Mouse (Mus musculus): Measurements from ENCODE around the gene Klhl26.

The Klhl26 gene

GRCm38 (mm10) chr8:70447639-70448420 lies 28.9 kb downstream of the Klhl26 start:
- peak in 1 of 2 experiments; percentile 61 for DNase-seq (ENCODE audit: low spot score in 2 of 2)

DNA sequence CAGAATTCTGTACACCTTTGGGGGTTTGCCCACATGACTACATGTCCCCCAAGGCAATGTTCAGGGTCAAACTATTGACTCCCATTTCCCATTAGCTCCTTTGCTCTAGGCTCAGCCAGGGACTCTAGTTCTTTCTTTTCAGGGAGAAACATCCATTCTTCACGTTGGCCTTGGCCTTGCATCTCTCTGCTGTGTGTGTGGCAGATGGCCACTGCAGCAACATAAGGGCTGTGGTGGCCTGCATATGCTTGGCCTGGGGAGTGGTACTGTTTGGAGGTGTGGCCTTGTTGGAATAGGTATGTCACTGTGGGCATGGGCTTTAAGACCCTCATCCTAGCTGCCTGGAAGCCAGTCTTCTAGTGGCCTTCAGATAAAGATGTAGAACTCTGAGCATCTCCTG lies 30.8 kb downstream of the Klhl26 start:
- no peak for DNase-seq (ENCODE audit: low spot score in 2 of 2)

- no peak for DNase-seq (ENCODE audit: low spot score in 2 of 2)
Measured at GRCm38 (mm10) chr8:70443326-70443725, 33.4 kb downstream of the Klhl26 start.

- no peak for DNase-seq (ENCODE audit: low spot score in 2 of 2)
Measured at GRCm38 (mm10) chr8:70441565-70441964, 35.2 kb downstream of the Klhl26 start.

GRCm38 (mm10) chr8:70440246-70440645 lies 36.5 kb downstream of the Klhl26 start:
- no peak for DNase-seq (ENCODE audit: low spot score in 2 of 2)

DNA sequence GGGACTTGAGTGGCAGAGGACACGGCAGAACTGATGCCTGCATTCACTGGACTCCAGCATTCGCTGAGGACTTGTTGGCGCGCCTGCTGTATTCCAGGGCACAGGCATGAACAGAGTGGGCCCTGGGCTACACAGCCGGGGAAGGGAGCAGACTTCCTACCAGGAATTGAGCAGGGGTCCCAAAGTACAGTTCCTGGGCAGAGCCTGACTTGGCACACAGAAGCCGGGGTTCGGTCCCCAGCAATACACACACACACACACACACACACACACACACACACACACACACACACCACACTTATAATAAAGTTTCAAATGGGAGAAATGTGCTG lies 37.0 kb downstream of the Klhl26 start:
- DNase-seq (ENCODE audit: low spot score in 2 of 2), result no peak

DNA sequence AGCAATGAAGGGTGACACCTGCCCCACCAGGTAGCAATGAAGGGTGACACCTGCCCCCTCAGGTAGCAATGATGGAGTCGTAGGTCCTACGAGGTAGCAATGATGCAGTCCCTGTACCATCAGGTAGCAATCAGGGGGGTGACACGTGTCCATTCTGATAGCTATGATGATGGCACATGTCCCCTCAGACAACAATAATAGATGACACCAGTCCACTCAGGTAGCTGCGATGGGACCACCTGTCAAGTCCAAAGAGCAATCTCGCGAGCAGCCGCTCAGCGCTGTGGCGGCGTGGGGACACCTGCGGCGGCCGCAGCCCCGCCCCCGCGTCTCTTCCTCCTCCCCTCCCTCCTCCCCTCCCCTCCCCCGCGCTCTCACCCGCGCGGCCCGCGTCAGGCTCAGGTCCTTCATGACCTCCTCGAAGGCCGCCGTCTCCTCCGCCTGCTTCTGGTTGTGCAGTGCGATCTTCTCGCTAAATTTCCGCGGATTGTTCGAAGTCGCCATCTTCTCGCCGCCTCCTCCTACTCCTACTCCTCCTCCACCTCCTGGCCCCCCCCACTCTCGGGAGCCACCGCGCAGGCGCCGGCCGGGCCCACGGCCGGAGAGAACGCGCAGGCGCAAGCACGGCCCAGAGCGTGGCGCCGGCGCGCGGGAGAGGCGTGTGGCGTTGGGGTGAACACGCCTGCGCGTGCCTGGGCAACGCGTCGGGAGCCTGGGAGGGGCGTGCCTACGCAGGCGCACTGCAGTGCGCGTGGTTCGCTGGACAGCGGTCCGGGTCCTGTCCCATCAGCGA lies 37.5 kb downstream of the Klhl26 start, which contains the start of gene Crtc1:
Gene Crtc1 (minus strand): TSS at position 525 of the 793 bp plus-strand sequence.
- DNase-seq (ENCODE audit: low spot score in 2 of 2), result peak; percentile 92

DNA sequence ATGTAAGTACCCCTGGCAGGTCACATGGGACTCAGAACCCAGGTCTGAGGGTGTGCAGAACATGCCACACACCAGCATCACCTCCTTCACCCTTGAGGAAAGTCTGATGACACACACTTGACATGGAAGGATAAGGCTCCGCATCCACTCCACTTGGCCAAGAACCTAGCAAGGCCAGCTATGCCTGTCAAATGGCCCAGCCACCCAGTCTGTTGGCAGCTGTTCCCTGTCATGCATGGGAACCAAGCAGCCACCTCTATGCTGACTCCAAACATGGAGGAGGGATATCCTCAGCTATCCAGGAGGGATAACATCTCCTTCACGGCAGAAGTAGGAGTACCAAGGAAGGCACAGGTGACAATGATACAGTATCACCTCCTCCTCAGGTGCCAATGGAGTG lies 38.3 kb downstream of the Klhl26 start:
- no peak for DNase-seq (ENCODE audit: low spot score in 2 of 2)

- DNase-seq (ENCODE audit: low spot score in 2 of 2), result no peak
Measured at GRCm38 (mm10) chr8:70435156-70435555, 41.6 kb downstream of the Klhl26 start.

DNA sequence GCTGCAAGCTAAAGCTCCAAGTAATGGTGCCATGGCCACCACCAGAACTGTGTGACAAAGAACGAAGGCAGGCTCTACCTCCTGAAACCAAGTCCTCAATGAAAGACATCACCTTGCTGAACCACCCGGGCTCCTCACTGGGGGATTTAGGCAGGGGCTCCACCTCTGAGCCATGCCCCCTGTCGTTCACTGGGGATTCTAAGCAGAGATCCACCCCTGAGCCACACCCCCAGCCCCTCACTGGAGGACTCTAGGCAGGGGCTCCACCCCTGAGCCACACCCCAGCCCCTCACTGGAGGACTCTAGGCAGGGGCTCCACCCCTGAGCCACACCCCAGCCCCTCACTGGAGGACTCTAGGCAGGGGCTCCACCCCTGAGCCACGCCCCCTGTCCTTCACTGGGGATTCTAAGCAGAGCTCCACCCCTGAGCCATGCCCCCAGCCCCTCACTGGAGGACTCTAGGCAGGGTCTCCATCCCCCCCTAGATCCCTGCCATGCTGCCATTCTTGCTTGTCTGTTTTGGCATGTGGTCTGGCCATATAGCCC lies 43.7 kb downstream of the Klhl26 start:
- DNase-seq (ENCODE audit: low spot score in 2 of 2), result no peak

DNA sequence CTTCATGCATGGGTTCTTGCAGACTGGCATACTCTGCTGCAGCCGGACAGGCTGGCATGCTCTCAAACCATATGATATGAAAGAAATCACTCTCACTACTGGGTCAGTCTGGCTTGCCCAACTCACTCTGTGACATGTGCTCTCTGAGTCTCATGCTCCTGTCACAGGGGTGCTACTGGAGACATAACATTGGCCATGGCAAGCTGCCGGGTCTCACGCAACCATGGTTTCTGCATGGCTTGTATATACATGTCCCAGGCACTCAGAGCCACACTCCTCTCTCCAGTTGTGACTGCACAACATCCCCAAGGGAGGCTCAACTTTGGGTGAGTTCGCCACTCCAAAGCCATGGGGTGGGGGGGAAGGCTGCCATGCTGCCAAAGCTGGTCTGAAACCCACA lies 45.6 kb downstream of the Klhl26 start:
- no peak for DNase-seq (ENCODE audit: low spot score in 2 of 2)

DNA sequence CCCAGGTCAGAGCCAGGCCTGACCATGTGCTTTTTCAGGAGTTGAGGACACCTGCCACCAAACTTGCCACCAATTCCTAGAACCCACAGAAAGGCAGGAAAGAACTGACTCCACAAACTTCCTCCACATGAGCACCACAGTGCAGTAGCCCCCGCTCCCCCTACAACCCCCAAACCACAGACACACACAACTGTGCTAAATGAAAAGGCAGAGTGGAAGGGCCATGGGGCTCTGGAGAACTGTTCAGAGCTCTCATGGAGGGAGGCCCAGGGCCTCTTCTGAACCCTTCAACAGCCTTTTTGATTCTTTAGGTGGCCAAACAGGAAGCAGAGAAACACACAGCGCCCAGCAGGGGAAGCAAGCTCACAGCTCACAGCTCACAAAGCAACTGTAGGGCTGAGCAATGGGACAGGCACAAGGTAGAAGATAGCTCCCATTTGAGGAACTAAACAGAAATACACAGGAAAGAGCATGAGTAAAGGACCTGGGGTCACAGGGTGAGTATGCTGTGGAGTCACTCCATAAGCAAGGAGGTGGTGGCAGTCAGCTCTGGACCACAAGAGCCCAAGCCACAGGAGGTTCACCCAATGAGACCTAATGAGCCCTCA lies 50.4 kb downstream of the Klhl26 start:
- DNase-seq (ENCODE audit: low spot score in 2 of 2), result no peak

- DNase-seq (ENCODE audit: low spot score in 2 of 2), result no peak
Measured at GRCm38 (mm10) chr8:70422722-70423121, 54.0 kb downstream of the Klhl26 start.

DNA sequence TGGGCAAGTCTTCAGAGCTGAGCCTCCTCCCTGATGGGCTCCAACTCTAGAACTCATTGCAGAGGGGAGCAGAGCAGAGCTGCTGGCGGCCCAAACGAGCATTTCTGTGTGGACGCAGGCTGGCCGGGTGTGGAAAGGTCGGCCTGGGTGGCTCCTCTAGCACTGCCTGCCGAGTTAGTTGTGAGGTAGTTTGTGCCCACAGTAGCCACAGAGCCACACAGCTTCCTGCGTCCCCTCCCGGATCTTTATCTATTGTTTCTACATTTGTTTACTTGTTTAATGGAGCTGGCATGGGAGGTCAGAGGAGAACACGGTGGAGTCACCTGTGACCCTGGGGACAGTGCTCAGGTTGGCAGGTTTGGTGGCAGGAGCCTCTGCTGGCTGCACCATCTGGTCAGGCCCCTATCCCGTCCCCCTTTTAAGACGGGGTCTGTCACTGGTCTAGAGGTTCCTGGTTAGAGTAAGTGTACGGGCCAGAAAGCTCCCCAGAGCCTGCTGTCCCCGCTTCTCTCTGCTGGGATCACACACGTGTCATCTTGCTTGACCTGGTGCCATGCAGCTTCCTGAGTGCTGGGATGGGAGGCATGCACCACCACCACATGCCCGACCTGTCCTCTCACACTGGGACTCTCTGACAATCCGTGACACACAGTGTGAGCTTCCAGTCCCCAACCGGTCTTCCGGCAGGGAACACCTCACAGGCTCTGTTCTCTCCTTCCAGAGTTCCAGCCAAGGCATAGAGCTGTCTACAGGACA lies 55.2 kb downstream of the Klhl26 start:
- DNase-seq (ENCODE audit: low spot score in 2 of 2), result no peak

- DNase-seq (ENCODE audit: low spot score in 2 of 2), result no peak
Measured at GRCm38 (mm10) chr8:70419879-70420643, 56.7 kb downstream of the Klhl26 start.

- peak; percentile 44 to 47 for DNase-seq (ENCODE audit: low spot score in 2 of 2)
Measured at GRCm38 (mm10) chr8:70418954-70419353, 57.8 kb downstream of the Klhl26 start.

- peak; percentile 67 to 77 for DNase-seq (ENCODE audit: low spot score in 2 of 2)
Measured at GRCm38 (mm10) chr8:70417914-70418313, 58.9 kb downstream of the Klhl26 start.

DNA sequence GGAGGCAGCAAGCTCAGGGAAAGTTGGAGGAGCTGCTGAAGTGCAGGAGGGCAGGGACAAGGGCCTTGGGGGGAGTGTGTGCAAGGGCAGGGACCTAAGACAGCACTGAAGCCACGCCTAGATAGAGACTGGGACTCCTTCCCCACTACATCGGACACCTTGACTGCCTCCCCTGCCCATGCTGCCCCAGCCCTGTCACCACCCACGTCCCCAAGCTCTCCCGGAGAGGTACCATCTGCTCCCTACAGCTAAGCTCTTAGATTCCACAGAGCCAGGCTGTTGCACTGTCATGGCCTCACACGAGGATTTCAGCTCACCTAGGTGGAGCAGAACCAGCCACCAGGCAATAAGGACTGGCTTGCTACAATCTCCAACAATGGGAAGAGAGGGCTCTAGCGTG lies 59.8 kb downstream of the Klhl26 start:
- DNase-seq (ENCODE audit: low spot score in 2 of 2), result peak in 1 of 2 experiments; percentile 23

DNA sequence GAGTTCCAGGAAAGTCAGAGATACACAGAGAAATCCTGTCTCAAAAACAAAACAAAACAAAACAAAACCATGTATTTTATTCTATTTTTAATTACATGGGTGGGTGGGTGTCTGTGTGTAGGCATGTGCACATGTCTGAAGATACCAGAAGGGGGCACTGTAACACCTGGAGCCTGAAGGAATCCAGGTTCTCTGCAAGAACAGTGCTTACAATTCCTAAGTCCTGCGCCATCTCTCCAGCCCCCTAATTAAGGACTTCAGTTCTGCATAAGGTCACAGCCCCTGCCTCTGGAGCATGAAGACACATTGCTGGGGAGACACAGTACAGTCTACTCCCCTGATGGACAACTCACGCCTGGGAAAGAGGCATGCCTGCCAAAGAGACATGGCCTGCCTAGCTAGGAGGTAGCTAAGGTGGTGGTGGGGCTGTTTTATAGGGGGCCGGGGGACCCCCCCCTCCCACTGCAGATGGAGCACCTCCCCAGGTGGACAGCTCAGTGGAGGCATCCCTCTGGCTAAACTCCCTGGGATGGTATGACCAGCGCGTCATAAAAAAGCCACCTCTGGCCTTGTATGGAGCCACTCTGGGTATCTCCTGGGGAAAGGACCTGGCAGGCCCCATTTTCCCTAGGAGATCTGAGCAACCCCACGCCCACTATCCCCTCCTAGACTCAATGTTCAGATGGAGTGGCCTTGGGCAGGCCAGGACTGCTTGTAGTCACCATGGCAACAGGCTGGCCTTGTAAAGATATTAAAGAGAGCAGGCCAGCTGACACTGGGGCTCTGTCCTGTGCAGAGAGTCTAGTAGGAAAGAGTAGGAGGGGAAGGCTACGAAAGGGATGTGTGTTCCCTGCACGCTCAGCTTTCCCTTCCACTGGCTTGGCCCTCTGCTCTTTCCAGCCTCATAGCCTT lies 61.0 kb downstream of the Klhl26 start:
- DNase-seq (ENCODE audit: low spot score in 2 of 2), result peak in 1 of 2 experiments; percentile 20

All from frontal cortex, postnatal 14 days (tissue).